Mouse (Mus musculus): ENCODE measurements around the gene Col6a4. TPM values are rescaled to one million over a fixed set of nuclear protein-coding genes. Genes with fewer than 3 reads are reported as not detected.

The Col6a4 gene
- polyA plus RNA-seq, 1 experiment, result 0.01 TPM

- Histone ChIP-seq H3K79me2 (ENCODE audit: control insufficient read depth, insufficient read depth) (no peaks in the 10 kb centered on the region), H3K36me3 (ENCODE audit: control insufficient read depth, insufficient read depth) (no peaks in the 10 kb centered on the region), H3K4me3 (no peak overlapping the region), H3K27me3 (ENCODE audit: control insufficient read depth, insufficient read depth, insufficient read length) (peaks cover 9% of the 10 kb centered on the region), H3K4me2 (ENCODE audit: low read depth) (no peak overlapping the region), H3ac (ENCODE audit: control insufficient read depth, insufficient read length) (no peak overlapping the region)
- TF ChIP-seq TCF12 (IDR thresholded peaks at IDR 0.05; ENCODE audit: insufficient read depth, poor library complexity, severe bottlenecking) (no peak), MYOD1 (IDR thresholded peaks at IDR 0.05; ENCODE audit: control insufficient read depth in 1 of 3, insufficient read length in 2 of 3, low read depth in 2 of 3) (no peak), USF1 (IDR thresholded peaks at IDR 0.05; ENCODE audit: low read depth) (no peak), CEBPB (IDR thresholded peaks at IDR 0.05; ENCODE audit: insufficient read depth, poor library complexity, severe bottlenecking) (no peak), POLR2AphosphoS2 (IDR thresholded peaks at IDR 0.05; ENCODE audit: insufficient read length, low read depth) (no peak), SRF (IDR thresholded peaks at IDR 0.05; ENCODE audit: control insufficient read depth, insufficient read length, low read depth) (no peak)
These were observed 16.1 kb downstream of the Col6a4 start for GRCm38 (mm10) chr9:106080261-106081033.

- H3K4me2 ChIP-seq (ENCODE audit: low read depth), result no peak overlapping the region
- TF ChIP-seq E2F4 (IDR thresholded peaks at IDR 0.05; ENCODE audit: insufficient read depth) (no peak), TCF12 (IDR thresholded peaks at IDR 0.05; ENCODE audit: insufficient read depth, poor library complexity, severe bottlenecking) (no peak), POLR2AphosphoS2 (IDR thresholded peaks at IDR 0.05; ENCODE audit: insufficient read length, low read depth) (no peak), MYOG (IDR thresholded peaks at IDR 0.05; ENCODE audit: control insufficient read depth in 1 of 3, insufficient read depth in 1 of 3, insufficient read length in 2 of 3, low read depth in 2 of 3) (no peak), USF1 (IDR thresholded peaks at IDR 0.05; ENCODE audit: low read depth) (no peak), TCF3 (IDR thresholded peaks at IDR 0.05; ENCODE audit: insufficient read length, low read depth) (no peak), SRF (IDR thresholded peaks at IDR 0.05; ENCODE audit: control insufficient read depth, insufficient read length, low read depth) (no peak), REST (IDR thresholded peaks at IDR 0.05; ENCODE audit: insufficient read depth, insufficient read length) (no peak), MYOD1 (IDR thresholded peaks at IDR 0.05; ENCODE audit: control insufficient read depth in 1 of 3, insufficient read length in 2 of 3, low read depth in 2 of 3) (no peak), CEBPB (IDR thresholded peaks at IDR 0.05; ENCODE audit: insufficient read depth, poor library complexity, severe bottlenecking) (no peak), MAX (IDR thresholded peaks at IDR 0.05; ENCODE audit: low read depth) (no peak), POLR2A (IDR thresholded peaks at IDR 0.05; ENCODE audit: insufficient read length, low read depth) (no peak)
- H3K27me3 ChIP-seq (ENCODE audit: control insufficient read depth, insufficient read depth, insufficient read length), result peaks cover 23% of the 10 kb centered on the region
- H3K36me3 ChIP-seq (ENCODE audit: control insufficient read depth, insufficient read depth), result no peaks in the 10 kb centered on the region
- no peaks in the 10 kb centered on the region for H3K79me2 ChIP-seq (ENCODE audit: control insufficient read depth, insufficient read depth)
- H3K4me3 ChIP-seq, result no peak overlapping the region
- no peak overlapping the region for H3ac ChIP-seq (ENCODE audit: control insufficient read depth, insufficient read length)
These were observed 18.6 kb downstream of the Col6a4 start for GRCm38 (mm10) chr9:106077953-106078352.

- H3K36me3 ChIP-seq (ENCODE audit: control insufficient read depth, insufficient read depth), result no peaks in the 10 kb centered on the region
- no peak overlapping the region for H3K4me2 ChIP-seq (ENCODE audit: low read depth)
- H3K27me3 ChIP-seq (ENCODE audit: control insufficient read depth, insufficient read depth, insufficient read length), result peaks cover 23% of the 10 kb centered on the region
- no peak overlapping the region for H3ac ChIP-seq (ENCODE audit: control insufficient read depth, insufficient read length)
- no peak overlapping the region for H3K4me3 ChIP-seq
- no peaks in the 10 kb centered on the region for H3K79me2 ChIP-seq (ENCODE audit: control insufficient read depth, insufficient read depth)
- TF ChIP-seq REST (IDR thresholded peaks at IDR 0.05; ENCODE audit: insufficient read depth, insufficient read length), result no peak
- no peak for TF ChIP-seq E2F4 (IDR thresholded peaks at IDR 0.05; ENCODE audit: insufficient read depth)
- TF ChIP-seq TCF3 (IDR thresholded peaks at IDR 0.05; ENCODE audit: insufficient read length, low read depth), result no peak
- TF ChIP-seq CEBPB (IDR thresholded peaks at IDR 0.05; ENCODE audit: insufficient read depth, poor library complexity, severe bottlenecking), result no peak
- no peak for TF ChIP-seq SRF (IDR thresholded peaks at IDR 0.05; ENCODE audit: control insufficient read depth, insufficient read length, low read depth)
- TF ChIP-seq MYOG (IDR thresholded peaks at IDR 0.05; ENCODE audit: control insufficient read depth in 1 of 3, insufficient read depth in 1 of 3, insufficient read length in 2 of 3, low read depth in 2 of 3), result no peak
- no peak for TF ChIP-seq POLR2A (IDR thresholded peaks at IDR 0.05; ENCODE audit: insufficient read length, low read depth)
- TF ChIP-seq USF1 (IDR thresholded peaks at IDR 0.05; ENCODE audit: low read depth), result no peak
- TF ChIP-seq MAX (IDR thresholded peaks at IDR 0.05; ENCODE audit: low read depth), result no peak
- no peak for TF ChIP-seq TCF12 (IDR thresholded peaks at IDR 0.05; ENCODE audit: insufficient read depth, poor library complexity, severe bottlenecking)
- no peak for TF ChIP-seq POLR2AphosphoS2 (IDR thresholded peaks at IDR 0.05; ENCODE audit: insufficient read length, low read depth)
- TF ChIP-seq MYOD1 (IDR thresholded peaks at IDR 0.05; ENCODE audit: control insufficient read depth in 1 of 3, insufficient read length in 2 of 3, low read depth in 2 of 3), result no peak
These were observed 20.3 kb downstream of the Col6a4 start for GRCm38 (mm10) chr9:106076234-106076633.

GRCm38 (mm10) chr9:106073956-106074355, 22.6 kb downstream of the Col6a4 start:
- Histone ChIP-seq H3K36me3 (ENCODE audit: control insufficient read depth, insufficient read depth) (no peaks in the 10 kb centered on the region), H3K4me3 (no peak overlapping the region), H3K79me2 (ENCODE audit: control insufficient read depth, insufficient read depth) (no peaks in the 10 kb centered on the region), H3ac (ENCODE audit: control insufficient read depth, insufficient read length) (no peak overlapping the region), H3K27me3 (ENCODE audit: control insufficient read depth, insufficient read depth, insufficient read length) (peaks cover 23% of the 10 kb centered on the region), H3K4me2 (ENCODE audit: low read depth) (no peak overlapping the region)
- TF ChIP-seq SRF (IDR thresholded peaks at IDR 0.05; ENCODE audit: control insufficient read depth, insufficient read length, low read depth) (no peak), TCF3 (IDR thresholded peaks at IDR 0.05; ENCODE audit: insufficient read length, low read depth) (no peak), REST (IDR thresholded peaks at IDR 0.05; ENCODE audit: insufficient read depth, insufficient read length) (no peak), MYOG (IDR thresholded peaks at IDR 0.05; ENCODE audit: control insufficient read depth in 1 of 3, insufficient read depth in 1 of 3, insufficient read length in 2 of 3, low read depth in 2 of 3) (no peak)

GRCm38 (mm10) chr9:106071651-106072050, 24.9 kb downstream of the Col6a4 start:
- H3K36me3 ChIP-seq (ENCODE audit: control insufficient read depth, insufficient read depth), result no peaks in the 10 kb centered on the region
- TF ChIP-seq MYOD1 (IDR thresholded peaks at IDR 0.05; ENCODE audit: control insufficient read depth in 1 of 3, insufficient read length in 2 of 3, low read depth in 2 of 3), result no peak
- no peak for TF ChIP-seq USF1 (IDR thresholded peaks at IDR 0.05; ENCODE audit: low read depth)
- no peak for TF ChIP-seq POLR2AphosphoS2 (IDR thresholded peaks at IDR 0.05; ENCODE audit: insufficient read length, low read depth)
- TF ChIP-seq E2F4 (IDR thresholded peaks at IDR 0.05; ENCODE audit: insufficient read depth), result no peak
- no peak for TF ChIP-seq POLR2A (IDR thresholded peaks at IDR 0.05; ENCODE audit: insufficient read length, low read depth)
- no peak for TF ChIP-seq MYOG (IDR thresholded peaks at IDR 0.05; ENCODE audit: control insufficient read depth in 1 of 3, insufficient read depth in 1 of 3, insufficient read length in 2 of 3, low read depth in 2 of 3)
- TF ChIP-seq REST (IDR thresholded peaks at IDR 0.05; ENCODE audit: insufficient read depth, insufficient read length), result no peak
- no peak for TF ChIP-seq CEBPB (IDR thresholded peaks at IDR 0.05; ENCODE audit: insufficient read depth, poor library complexity, severe bottlenecking)
- no peak for TF ChIP-seq MAX (IDR thresholded peaks at IDR 0.05; ENCODE audit: low read depth)
- TF ChIP-seq TCF3 (IDR thresholded peaks at IDR 0.05; ENCODE audit: insufficient read length, low read depth), result no peak
- no peak for TF ChIP-seq TCF12 (IDR thresholded peaks at IDR 0.05; ENCODE audit: insufficient read depth, poor library complexity, severe bottlenecking)
- TF ChIP-seq SRF (IDR thresholded peaks at IDR 0.05; ENCODE audit: control insufficient read depth, insufficient read length, low read depth), result no peak
- no peak overlapping the region for H3K4me2 ChIP-seq (ENCODE audit: low read depth)
- peaks cover 14% of the 10 kb centered on the region for H3K27me3 ChIP-seq (ENCODE audit: control insufficient read depth, insufficient read depth, insufficient read length)
- H3K79me2 ChIP-seq (ENCODE audit: control insufficient read depth, insufficient read depth), result no peaks in the 10 kb centered on the region
- no peak overlapping the region for H3ac ChIP-seq (ENCODE audit: control insufficient read depth, insufficient read length)
- H3K4me3 ChIP-seq, result no peak overlapping the region
